Mouse (Mus musculus): ENCODE measurements around the gene Ccdc184. TPM values are rescaled to one million over a fixed set of nuclear protein-coding genes. Genes with fewer than 3 reads are reported as not detected.

The Ccdc184 gene
- polyA plus RNA-seq, 1 experiment from 2014 or later = 12.2 TPM

GRCm38 (mm10) chr15:98180567-98181131, 13.7 kb downstream of the Ccdc184 start:
- H3K9ac ChIP-seq (ENCODE audit: low read length) = peak overlapping the region; percentile 35
- H3K4me2 ChIP-seq (ENCODE audit: low read depth) = peak overlapping the region; percentile 78
- no peaks in the 10 kb centered on the region for H3K36me3 ChIP-seq (ENCODE audit: control insufficient read depth, insufficient read depth, low read length)
- H3K27ac ChIP-seq (ENCODE audit: low read depth, low read length) = no peak overlapping the region
- DNase-seq (ENCODE audit: low spot score) = no peak
- WGBS = 4% methylated on average over 26 of the region's 26 CpGs
- H3K4me3 ChIP-seq (ENCODE audit: low read depth, low read length) = peak overlapping the region; percentile 43
- no peak for ATAC-seq (ENCODE audit: insufficient read depth, low FRiP score, low TSS enrichment)
- H3K9me3 ChIP-seq (ENCODE audit: control insufficient read depth, low read length) = no peaks in the 10 kb centered on the region
- H3K27me3 ChIP-seq (ENCODE audit: control insufficient read depth, insufficient read depth, low read length) = no peaks in the 10 kb centered on the region
- H3K4me1 ChIP-seq (ENCODE audit: control insufficient read depth, insufficient read depth, low read length) = 0 out of 2 replicates have a peak, but pooled peaks cover 5% of the 10 kb centered on the region

- H3K27ac ChIP-seq (ENCODE audit: low read depth, low read length) = no peak overlapping the region
- ATAC-seq (ENCODE audit: insufficient read depth, low FRiP score, low TSS enrichment) (peak; percentile 98), DNase-seq (ENCODE audit: low spot score) (peak; percentile 92)
- no peaks in the 10 kb centered on the region for H3K36me3 ChIP-seq (ENCODE audit: control insufficient read depth, insufficient read depth, low read length)
- peak overlapping the region; percentile 78 for H3K4me2 ChIP-seq (ENCODE audit: low read depth)
- H3K4me1 ChIP-seq (ENCODE audit: control insufficient read depth, insufficient read depth, low read length) = 0 out of 2 replicates have a peak, but pooled peaks cover 5% of the 10 kb centered on the region
- peak overlapping the region; percentile 35 for H3K9ac ChIP-seq (ENCODE audit: low read length)
- no peaks in the 10 kb centered on the region for H3K9me3 ChIP-seq (ENCODE audit: control insufficient read depth, low read length)
- WGBS = under 1% methylated on average over 30 of the region's 30 CpGs
- no peaks in the 10 kb centered on the region for H3K27me3 ChIP-seq (ENCODE audit: control insufficient read depth, insufficient read depth, low read length)
- peak overlapping the region; percentile 43 for H3K4me3 ChIP-seq (ENCODE audit: low read depth, low read length)
Observed at GRCm38 (mm10) chr15:98181132-98181711, 14.3 kb downstream of the Ccdc184 start.

GRCm38 (mm10) chr15:98181856-98182570, 15.1 kb downstream of the Ccdc184 start:
- WGBS = 78% methylated on average over 12 of the region's 12 CpGs
- Histone ChIP-seq H3K4me3 (ENCODE audit: low read depth, low read length) (no peak overlapping the region), H3K4me1 (ENCODE audit: control insufficient read depth, insufficient read depth, low read length) (0 out of 2 replicates have a peak, but pooled peaks cover 5% of the 10 kb centered on the region), H3K27me3 (ENCODE audit: control insufficient read depth, insufficient read depth, low read length) (no peaks in the 10 kb centered on the region), H3K27ac (ENCODE audit: low read depth, low read length) (no peak overlapping the region), H3K4me2 (ENCODE audit: low read depth) (no peak overlapping the region), H3K9ac (ENCODE audit: low read length) (no peak overlapping the region), H3K36me3 (ENCODE audit: control insufficient read depth, insufficient read depth, low read length) (no peaks in the 10 kb centered on the region), H3K9me3 (ENCODE audit: control insufficient read depth, low read length) (no peaks in the 10 kb centered on the region)
- ATAC-seq (ENCODE audit: insufficient read depth, low FRiP score, low TSS enrichment) (no peak), DNase-seq (ENCODE audit: low spot score) (no peak)

GRCm38 (mm10) chr15:98184456-98184855, 17.5 kb downstream of the Ccdc184 start:
- no peak overlapping the region for H3K9ac ChIP-seq (ENCODE audit: low read length)
- DNase-seq (ENCODE audit: low spot score) = no peak
- WGBS = 84% methylated on average over 4 of the region's 4 CpGs
- no peak for ATAC-seq (ENCODE audit: insufficient read depth, low FRiP score, low TSS enrichment)
- H3K4me3 ChIP-seq (ENCODE audit: low read depth, low read length) = no peak overlapping the region
- H3K27me3 ChIP-seq (ENCODE audit: control insufficient read depth, insufficient read depth, low read length) = no peaks in the 10 kb centered on the region
- H3K9me3 ChIP-seq (ENCODE audit: control insufficient read depth, low read length) = no peaks in the 10 kb centered on the region
- H3K27ac ChIP-seq (ENCODE audit: low read depth, low read length) = no peak overlapping the region
- 0 out of 2 replicates have a peak, but pooled peaks cover 5% of the 10 kb centered on the region for H3K4me1 ChIP-seq (ENCODE audit: control insufficient read depth, insufficient read depth, low read length)
- no peak overlapping the region for H3K4me2 ChIP-seq (ENCODE audit: low read depth)
- H3K36me3 ChIP-seq (ENCODE audit: control insufficient read depth, insufficient read depth, low read length) = no peaks in the 10 kb centered on the region

GRCm38 (mm10) chr15:98195442-98195841, 28.5 kb downstream of the Ccdc184 start, which contains the start of gene Olfr288:
Olfr288 (minus strand) TSS chr15:98195542.
- H3K9me3 ChIP-seq (ENCODE audit: control insufficient read depth, low read length) = no peaks in the 10 kb centered on the region
- WGBS = 73% methylated on average over 3 of the region's 3 CpGs
- H3K27me3 ChIP-seq (ENCODE audit: control insufficient read depth, insufficient read depth, low read length) = no peaks in the 10 kb centered on the region
- H3K27ac ChIP-seq (ENCODE audit: low read depth, low read length) = no peak within 1 kb of the TSS
- ATAC-seq (ENCODE audit: insufficient read depth, low FRiP score, low TSS enrichment) (no peak), DNase-seq (ENCODE audit: low spot score) (no peak)
- H3K4me2 ChIP-seq (ENCODE audit: low read depth) = no peak within 1 kb of the TSS
- H3K4me1 ChIP-seq (ENCODE audit: control insufficient read depth, insufficient read depth, low read length) = no peaks in the 10 kb centered on the region
- no peak within 1 kb of the TSS for H3K4me3 ChIP-seq (ENCODE audit: low read depth, low read length)
- no peak within 1 kb of the TSS for H3K9ac ChIP-seq (ENCODE audit: low read length)
- H3K36me3 ChIP-seq (ENCODE audit: control insufficient read depth, insufficient read depth, low read length) = no peaks in the 10 kb centered on the region

GRCm38 (mm10) chr15:98209676-98210075, 42.7 kb downstream of the Ccdc184 start:
- H3K4me2 ChIP-seq (ENCODE audit: low read depth) = no peak overlapping the region
- no peaks in the 10 kb centered on the region for H3K36me3 ChIP-seq (ENCODE audit: control insufficient read depth, insufficient read depth, low read length)
- DNase-seq (ENCODE audit: low spot score) (no peak), ATAC-seq (ENCODE audit: insufficient read depth, low FRiP score, low TSS enrichment) (no peak)
- WGBS = 82% methylated on average over 7 of the region's 7 CpGs
- H3K9me3 ChIP-seq (ENCODE audit: control insufficient read depth, low read length) = no peaks in the 10 kb centered on the region
- H3K9ac ChIP-seq (ENCODE audit: low read length) = no peak overlapping the region
- H3K4me1 ChIP-seq (ENCODE audit: control insufficient read depth, insufficient read depth, low read length) = no peaks in the 10 kb centered on the region
- no peak overlapping the region for H3K4me3 ChIP-seq (ENCODE audit: low read depth, low read length)
- no peak overlapping the region for H3K27ac ChIP-seq (ENCODE audit: low read depth, low read length)
- no peaks in the 10 kb centered on the region for H3K27me3 ChIP-seq (ENCODE audit: control insufficient read depth, insufficient read depth, low read length)

GRCm38 (mm10) chr15:98213336-98213870, 46.4 kb downstream of the Ccdc184 start:
- Histone ChIP-seq H3K9me3 (ENCODE audit: control insufficient read depth, low read length) (no peaks in the 10 kb centered on the region), H3K27ac (ENCODE audit: low read depth, low read length) (no peak overlapping the region), H3K9ac (ENCODE audit: low read length) (no peak overlapping the region), H3K4me1 (ENCODE audit: control insufficient read depth, insufficient read depth, low read length) (no peaks in the 10 kb centered on the region), H3K4me3 (ENCODE audit: low read depth, low read length) (no peak overlapping the region), H3K27me3 (ENCODE audit: control insufficient read depth, insufficient read depth, low read length) (no peaks in the 10 kb centered on the region), H3K36me3 (ENCODE audit: control insufficient read depth, insufficient read depth, low read length) (no peaks in the 10 kb centered on the region), H3K4me2 (ENCODE audit: low read depth) (no peak overlapping the region)
- ATAC-seq (ENCODE audit: insufficient read depth, low FRiP score, low TSS enrichment) = no peak
- 84% methylated on average over 5 of the region's 5 CpGs for WGBS
- DNase-seq (ENCODE audit: low spot score) = no peak

- H3K9me3 ChIP-seq (ENCODE audit: control insufficient read depth, low read length) = no peaks in the 10 kb centered on the region
Observed at GRCm38 (mm10) chr15:98214130-98214529, 47.2 kb downstream of the Ccdc184 start.

More at GRCm38 (mm10) chr15:98214130-98214529, 47.2 kb downstream of the Ccdc184 start:
- Histone ChIP-seq H3K27ac (ENCODE audit: low read depth, low read length) (no peak overlapping the region), H3K4me2 (ENCODE audit: low read depth) (no peak overlapping the region), H3K4me1 (ENCODE audit: control insufficient read depth, insufficient read depth, low read length) (no peaks in the 10 kb centered on the region), H3K36me3 (ENCODE audit: control insufficient read depth, insufficient read depth, low read length) (no peaks in the 10 kb centered on the region), H3K4me3 (ENCODE audit: low read depth, low read length) (no peak overlapping the region), H3K9ac (ENCODE audit: low read length) (no peak overlapping the region), H3K27me3 (ENCODE audit: control insufficient read depth, insufficient read depth, low read length) (no peaks in the 10 kb centered on the region)
- 81% methylated on average over 5 of the region's 5 CpGs for WGBS
- no peak for ATAC-seq (ENCODE audit: insufficient read depth, low FRiP score, low TSS enrichment)
- DNase-seq (ENCODE audit: low spot score) = no peak
